Mouse (Mus musculus) cerebral cortex, adult 2 months (tissue): ENCODE results near the gene Rps23.

Source experiments
- WGBS: fragments of 180-500 bp; shearing (Covaris S2); methylation state at CpG from one replicate; pipeline ENCODE4 v1.1.7; 2018; 5-methylcytosine and 5-hydroxymethylcytosine counted together

Gene Rps23

DNA sequence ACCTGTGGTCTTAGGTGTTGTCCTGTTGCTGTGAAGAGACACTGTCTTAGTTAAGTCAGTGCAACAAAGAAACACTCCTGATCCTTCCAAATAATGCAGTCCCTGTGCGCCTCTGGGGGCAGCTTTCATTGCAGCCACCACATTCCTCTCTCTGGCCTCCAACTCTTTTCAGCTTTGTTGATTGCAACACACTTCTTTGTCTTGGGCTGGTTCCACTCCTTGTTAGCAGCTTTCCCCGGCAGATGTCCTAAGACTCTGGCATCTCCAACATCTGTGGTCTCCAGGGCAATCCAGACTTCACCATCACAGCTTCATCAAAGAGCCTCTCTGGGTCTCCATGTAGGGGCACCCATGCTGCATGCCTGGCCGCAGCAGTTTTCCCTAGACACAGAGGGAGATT lies 10.5 kb downstream of the Rps23 start:
- WGBS = 73% methylated on average over 3 of the region's 3 CpGs

DNA sequence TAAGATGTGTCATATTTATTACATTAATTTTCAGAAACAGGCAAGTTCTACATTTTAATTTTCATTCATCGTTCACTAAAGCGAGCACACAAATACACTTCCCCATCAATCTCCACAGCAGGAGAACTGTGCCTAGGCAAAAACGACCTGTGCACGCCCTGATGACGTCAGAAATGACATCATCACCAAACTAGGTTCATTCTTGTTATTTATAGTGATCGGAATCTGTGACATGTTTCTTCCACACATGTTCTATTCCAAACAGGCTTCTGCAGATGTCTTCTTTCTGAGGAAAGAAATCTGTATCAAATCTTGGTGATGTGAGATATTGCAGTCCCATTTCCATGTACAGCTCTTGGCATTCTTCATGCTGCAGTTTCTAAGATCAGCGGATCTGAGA lies 13.1 kb downstream of the Rps23 start:
- 73% methylated on average over 7 of the region's 7 CpGs for WGBS

DNA sequence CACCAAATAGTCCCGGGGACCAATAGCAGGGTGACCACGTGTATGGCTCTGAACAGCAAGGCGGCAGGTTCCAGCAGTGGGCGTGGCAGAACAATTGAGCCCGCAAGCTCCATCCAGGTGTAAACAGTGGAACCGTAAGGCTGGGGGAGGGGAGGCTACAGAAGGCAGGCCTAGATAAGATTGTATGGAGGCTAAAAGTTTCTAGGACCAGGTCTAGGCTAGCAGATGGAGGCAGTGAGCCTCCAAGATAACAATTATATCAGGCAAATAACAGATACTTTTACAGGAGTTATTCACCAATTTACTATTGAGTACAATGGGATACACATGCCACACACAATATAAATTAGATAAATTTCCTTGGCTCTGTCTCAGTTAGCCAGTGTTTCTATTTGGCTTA lies 16.4 kb downstream of the Rps23 start:
- WGBS = 76% methylated on average over 6 of the region's 6 CpGs

DNA sequence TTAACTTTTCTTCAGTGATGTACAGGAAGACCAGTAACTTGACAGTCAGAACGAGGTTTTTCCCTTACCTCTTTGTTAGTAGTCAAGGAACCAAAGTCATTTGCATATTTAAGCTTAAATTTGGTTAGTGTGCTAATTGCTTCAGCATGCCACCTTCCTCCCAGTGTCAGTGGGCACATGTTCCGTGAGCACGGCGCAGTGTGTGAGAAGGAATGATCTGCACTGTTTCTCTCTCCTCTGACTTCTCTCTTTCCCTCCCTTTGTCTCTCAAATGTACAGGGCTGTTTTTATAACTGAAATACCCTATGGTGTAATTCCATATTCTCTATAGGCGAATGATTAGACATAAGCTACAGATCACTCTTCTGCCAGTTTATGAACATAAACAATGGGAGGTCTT lies 16.8 kb downstream of the Rps23 start:
- 74% methylated on average over 5 of the region's 5 CpGs for WGBS

DNA sequence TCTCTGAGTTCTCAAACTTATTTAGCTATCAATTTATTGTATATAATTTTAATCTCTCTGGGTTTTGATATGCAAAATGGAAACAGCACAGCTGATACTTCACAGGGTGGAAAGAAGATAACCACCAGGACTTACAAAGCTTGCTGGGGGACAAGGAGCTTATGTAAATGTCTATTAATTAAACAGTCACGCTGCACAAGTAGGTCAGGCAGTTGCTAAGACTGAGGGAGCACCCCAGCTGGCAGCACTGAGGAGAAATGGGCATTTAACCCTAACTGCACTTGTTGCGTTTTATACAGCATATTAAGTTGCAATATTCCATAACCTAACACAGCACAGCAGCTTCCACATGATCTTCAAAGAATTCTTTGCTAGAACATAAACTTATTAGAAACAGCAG lies 36.1 kb downstream of the Rps23 start:
- WGBS = 58% methylated on average over 2 of the region's 2 CpGs

DNA sequence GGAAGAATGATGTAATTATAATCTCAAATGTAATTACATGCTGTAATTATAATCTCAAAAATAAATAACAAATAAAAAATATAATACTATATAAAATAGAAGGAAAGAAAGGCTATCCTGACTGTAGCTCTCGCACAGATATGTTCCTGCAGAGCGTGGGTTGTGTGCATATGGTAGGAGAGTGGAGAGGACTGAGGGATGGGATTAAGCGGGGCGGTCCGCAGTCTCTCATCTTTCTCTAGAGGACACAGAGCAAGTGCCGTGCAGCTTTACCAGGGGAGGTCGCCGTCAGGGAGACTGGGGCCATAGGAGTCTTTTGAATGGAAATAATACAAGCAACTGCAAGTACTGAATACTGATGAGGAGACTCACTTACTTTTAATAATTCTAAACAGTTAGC lies 37.8 kb downstream of the Rps23 start:
- WGBS = 88% methylated on average over 8 of the region's 8 CpGs

DNA sequence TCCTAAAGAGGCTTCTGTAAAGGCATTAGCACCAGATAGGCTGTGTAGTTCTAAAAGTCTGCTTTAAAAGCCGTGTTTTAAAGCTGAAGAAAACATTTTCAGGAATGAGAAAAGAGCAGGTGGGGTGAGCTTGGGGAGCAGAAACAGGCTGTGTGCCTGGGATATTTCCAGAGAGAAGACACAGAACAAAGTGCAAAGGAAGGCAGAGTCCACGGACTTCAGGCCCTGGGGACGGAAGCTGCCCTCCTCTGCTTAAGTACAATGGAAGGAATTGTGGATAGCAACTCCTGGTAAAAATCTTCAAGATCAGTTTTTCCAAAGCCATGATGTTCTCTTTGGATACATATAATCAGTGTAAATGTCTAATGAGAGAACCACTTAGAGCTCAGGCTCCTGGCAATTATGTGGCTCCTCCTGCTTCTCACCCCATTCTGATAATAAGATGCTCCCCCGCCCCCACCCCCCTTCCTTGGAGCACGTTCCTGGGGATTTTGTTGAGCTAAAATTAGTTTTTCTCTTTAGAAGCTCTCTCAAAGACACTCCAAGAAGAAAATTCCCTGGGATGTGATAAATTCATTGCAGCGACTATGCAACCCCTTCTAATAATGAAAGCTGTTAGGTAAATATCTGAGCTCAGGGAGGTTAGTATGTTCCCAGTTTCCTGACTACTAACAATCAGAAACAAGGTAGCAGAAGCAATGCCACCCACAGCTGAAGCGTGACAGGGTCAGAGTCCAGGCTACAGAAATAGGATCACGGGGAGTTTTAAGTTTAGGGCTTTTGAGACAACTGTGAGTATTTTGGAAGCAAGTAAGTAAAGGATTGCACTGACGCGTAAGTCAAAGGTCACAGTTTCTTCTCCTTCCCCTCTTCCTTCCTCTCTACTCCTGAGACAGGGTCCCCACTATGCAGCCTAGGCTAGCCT lies 40.3 kb downstream of the Rps23 start:
- 53% methylated on average over 10 of the region's 10 CpGs for WGBS

DNA sequence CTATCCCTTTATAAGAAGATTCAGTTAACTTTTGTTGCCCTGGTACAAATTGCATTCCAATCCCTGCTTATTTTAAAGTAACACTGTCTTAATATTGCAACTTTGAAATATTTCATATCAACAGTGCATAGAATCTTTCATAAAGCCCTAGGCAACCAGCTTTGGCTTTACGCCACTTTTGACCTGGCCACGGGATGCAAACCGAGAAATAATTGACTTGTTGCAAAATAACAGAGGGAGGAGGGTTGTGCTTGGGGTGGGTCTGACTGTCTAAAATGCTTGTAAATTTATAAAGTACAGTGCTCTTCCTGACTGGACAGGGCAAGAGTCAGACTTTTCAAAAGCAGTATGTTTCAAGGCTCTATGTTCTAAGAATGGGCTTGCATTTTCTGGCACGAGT lies 41.8 kb downstream of the Rps23 start:
- 81% methylated on average over 4 of the region's 4 CpGs for WGBS

DNA sequence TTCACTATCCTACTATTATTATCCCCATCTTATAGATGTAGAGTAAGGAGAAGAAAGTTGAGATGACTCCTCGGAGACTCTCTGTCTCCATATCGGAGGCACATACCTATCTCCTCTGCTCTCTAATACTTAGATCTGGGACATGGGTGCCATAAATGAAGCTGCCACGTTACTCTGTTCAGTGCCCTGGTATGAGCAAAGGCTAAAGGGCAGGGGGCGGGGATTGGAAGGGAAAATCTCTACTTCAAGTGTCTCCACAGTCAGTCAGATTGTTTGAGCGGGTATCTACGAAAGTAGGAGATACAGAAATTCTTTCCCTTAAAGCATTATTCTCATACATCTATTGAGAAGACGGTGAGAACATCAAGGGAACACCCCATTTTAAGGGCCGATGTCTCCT lies 43.2 kb downstream of the Rps23 start:
- 91% methylated on average over 8 of the region's 8 CpGs for WGBS

DNA sequence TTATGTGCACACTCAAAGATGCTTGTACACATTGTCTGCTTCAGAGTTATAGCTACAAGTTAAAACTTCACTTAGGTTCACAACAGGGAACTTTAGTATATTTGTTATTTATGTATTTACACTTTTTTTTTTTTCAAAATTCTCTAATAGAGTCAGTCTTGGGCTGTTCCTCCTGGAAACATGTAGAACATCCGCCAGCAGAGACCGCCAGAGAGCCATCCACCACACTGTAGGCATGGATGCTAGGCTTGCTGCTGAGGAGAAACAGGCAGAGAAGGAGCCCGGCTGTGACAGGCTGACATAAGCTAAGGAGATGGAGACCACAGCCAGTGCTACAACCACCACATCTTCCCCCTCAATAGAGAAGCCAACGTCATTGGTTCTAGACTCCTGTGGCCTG lies 44.7 kb downstream of the Rps23 start:
- WGBS = 6% methylated on average over 4 of the region's 4 CpGs

DNA sequence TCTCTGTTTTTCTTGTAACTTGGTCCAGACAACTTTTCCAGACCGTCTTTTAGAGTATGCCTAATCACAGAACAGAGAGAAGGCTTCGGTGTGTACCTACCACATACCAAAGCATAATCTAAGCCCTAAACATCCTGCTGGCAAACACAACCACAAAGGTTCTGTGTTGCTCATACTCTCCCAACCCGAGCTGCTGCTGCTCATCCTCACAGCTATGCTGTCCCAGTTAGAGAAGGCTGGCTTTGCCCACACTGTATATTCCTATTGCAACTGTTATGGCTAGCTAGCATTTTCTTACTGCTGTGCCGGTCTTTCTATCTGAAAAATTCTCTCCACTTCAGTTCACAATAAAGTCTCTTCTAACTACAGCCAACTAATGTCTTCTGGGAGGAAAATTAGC lies 46.2 kb downstream of the Rps23 start:
- 75% methylated on average over 4 of the region's 4 CpGs for WGBS

DNA sequence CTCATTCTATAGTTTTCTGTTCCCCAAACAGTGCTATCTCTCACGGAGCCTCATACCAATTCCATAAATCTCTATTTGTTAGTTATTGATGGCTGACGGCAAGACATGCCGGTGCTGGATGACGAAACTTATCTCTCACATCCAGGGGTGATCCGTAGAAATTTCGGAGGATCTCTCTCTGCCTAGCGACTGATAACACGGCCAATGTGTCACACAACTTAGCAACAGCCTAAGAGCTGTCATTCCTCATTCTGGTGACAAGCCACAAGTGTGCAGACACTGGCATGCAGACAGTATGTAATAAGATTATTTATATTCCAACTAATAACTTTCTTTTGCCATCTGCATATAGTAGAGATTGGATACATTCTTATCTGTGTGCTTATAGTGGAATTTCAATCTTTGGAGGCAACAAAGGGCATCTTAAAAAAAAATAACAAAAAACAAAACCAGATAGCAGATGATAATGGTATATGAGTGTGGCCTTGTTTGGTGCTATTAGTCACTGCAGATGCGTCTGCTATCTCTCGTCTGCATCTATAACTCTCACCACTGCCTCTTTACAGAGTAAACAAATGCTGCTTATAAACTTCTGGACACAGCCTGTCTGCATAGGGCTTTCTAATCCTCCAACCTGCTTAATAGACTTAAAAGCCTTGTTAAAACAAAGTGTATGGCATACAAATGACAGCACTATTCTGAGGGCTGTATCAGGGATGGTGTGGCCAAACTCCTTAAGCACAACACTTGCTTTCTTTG lies 47.7 kb downstream of the Rps23 start:
- 90% methylated on average over 10 of the region's 10 CpGs for WGBS

DNA sequence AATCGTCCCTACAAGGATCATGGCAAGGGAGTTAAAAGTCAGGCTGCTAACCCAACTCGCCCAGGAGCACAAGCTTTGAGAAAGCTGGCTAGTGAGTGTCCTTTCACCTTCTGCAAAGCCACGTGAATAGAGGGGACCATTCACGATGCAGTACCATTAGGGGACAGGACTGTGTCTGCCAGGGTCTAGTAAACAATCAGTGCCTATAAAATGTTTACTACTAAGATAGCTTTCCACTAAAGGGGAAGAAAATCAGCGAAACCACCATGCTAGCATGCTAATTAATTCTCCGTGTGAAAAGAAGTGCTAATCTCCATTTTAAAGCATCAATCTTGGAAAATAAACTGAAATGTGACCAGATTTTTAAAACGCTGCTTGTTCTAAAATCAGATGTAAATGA lies 50.7 kb downstream of the Rps23 start:
- 40% methylated on average over 7 of the region's 7 CpGs for WGBS
